Mouse (Mus musculus): ENCODE results near the gene Cyp4a32.
A peak's percentile ranks its signal among the peaks of the same experiment; 100 is the strongest.
"Not testable (repeated sequence)": the region's sequence is repeated elsewhere in the genome, so short reads cannot be mapped to it uniquely, and the experiment has no call there.

Cyp4a32 gene

GRCm38 (mm10) chr4:115600611-115601010 lies at the start of gene Cyp4a32:
Gene Cyp4a32, plus strand, starts transcription at chr4:115600969.
- DNase-seq, result not testable (repeated sequence)

GRCm38 (mm10) chr4:115552726-115553125 lies 48.0 kb upstream of the Cyp4a32 start:
- DNase-seq, result no peak

- no peak for DNase-seq
Measured at GRCm38 (mm10) chr4:115555513-115555912, 45.3 kb upstream of the Cyp4a32 start.

GRCm38 (mm10) chr4:115557861-115558561 lies 42.8 kb upstream of the Cyp4a32 start:
- no peak for DNase-seq

GRCm38 (mm10) chr4:115561236-115561635 lies 39.5 kb upstream of the Cyp4a32 start:
- not testable (repeated sequence) for DNase-seq

GRCm38 (mm10) chr4:115563401-115563800 lies 37.4 kb upstream of the Cyp4a32 start, which contains the start of gene Cyp4a31:
Gene Cyp4a31, plus strand, starts transcription at chr4:115563649.
- no peak for DNase-seq

- not testable (repeated sequence) for DNase-seq
Measured at GRCm38 (mm10) chr4:115564469-115565225, 36.1 kb upstream of the Cyp4a32 start.

- DNase-seq, result no peak
Measured at GRCm38 (mm10) chr4:115575255-115575654, 25.5 kb upstream of the Cyp4a32 start.

- no peak for DNase-seq
Measured at GRCm38 (mm10) chr4:115575776-115576175, 25.0 kb upstream of the Cyp4a32 start.

- no peak for DNase-seq
Measured at GRCm38 (mm10) chr4:115583036-115583435, 17.7 kb upstream of the Cyp4a32 start.

- DNase-seq, result no peak
Measured at GRCm38 (mm10) chr4:115596357-115596756, 4.4 kb upstream of the Cyp4a32 start.

- no peak for DNase-seq
Measured at GRCm38 (mm10) chr4:115596824-115597336, 3.9 kb upstream of the Cyp4a32 start.

GRCm38 (mm10) chr4:115614005-115614404 lies 13.2 kb downstream of the Cyp4a32 start:
- no peak for DNase-seq

- DNase-seq, result not testable (repeated sequence)
Measured at GRCm38 (mm10) chr4:115625560-115625959, 24.8 kb downstream of the Cyp4a32 start.

- no peak for DNase-seq
Measured at GRCm38 (mm10) chr4:115642967-115643754, 42.4 kb downstream of the Cyp4a32 start.

- peak; percentile 1 to 4 for DNase-seq
Measured at GRCm38 (mm10) chr4:115645371-115645770, 44.6 kb downstream of the Cyp4a32 start.

- DNase-seq, result no peak
Measured at GRCm38 (mm10) chr4:115647580-115647979, 46.8 kb downstream of the Cyp4a32 start, which contains the start of gene Cyp4b1. Gene Cyp4b1, minus strand, starts transcription at chr4:115647723.

GRCm38 (mm10) chr4:115648752-115649151 lies 48.0 kb downstream of the Cyp4a32 start:
- DNase-seq, result no peak

GRCm38 (mm10) chr4:115649344-115649743 lies 48.6 kb downstream of the Cyp4a32 start:
- no peak for DNase-seq

GRCm38 (mm10) chr4:115650866-115651265 lies 50.1 kb downstream of the Cyp4a32 start:
- no peak for DNase-seq

- DNase-seq, result not testable (repeated sequence)
Measured at GRCm38 (mm10) chr4:115655841-115656534, 55.2 kb downstream of the Cyp4a32 start.

- DNase-seq, result not testable (repeated sequence)
Measured at GRCm38 (mm10) chr4:115656535-115656922, 55.8 kb downstream of the Cyp4a32 start.

Measured in cerebellum, postnatal 14 days (tissue).